Mouse (Mus musculus) thymus, adult 2 months (tissue): ENCODE data around the gene Nkain4. TPM values are rescaled to one million over a fixed set of nuclear protein-coding genes. Genes with fewer than 3 reads are reported as not detected.
A peak's percentile ranks its signal among the peaks of the same experiment; 100 is the strongest.

Source experiments
- DNase-seq: peaks from one replicate; pipeline ENCODE4 v3.0.0; 2021
- H3K27ac ChIP-seq: fragments of 200-500 bp; 2 replicates; pipeline ENCODE4 v1.5.1; 2012; ENCODE audit warnings: low read length, control low read depth; ENCODE audit not compliant: control insufficient read depth, insufficient read depth
- H3K27me3 ChIP-seq: fragments of 200-500 bp; 2 replicates; pipeline ENCODE4 v1.6.1; 2012; ENCODE audit warnings: mild to moderate bottlenecking, low read length, moderate library complexity, mixed read lengths; ENCODE audit not compliant: control insufficient read depth, insufficient read depth
- H3K36me3 ChIP-seq: fragments of 200-500 bp; 2 replicates; pipeline ENCODE4 v1.6.1; 2012; ENCODE audit warnings: mild to moderate bottlenecking, low read length, moderate library complexity; ENCODE audit not compliant: control insufficient read depth, insufficient read depth
- H3K4me1 ChIP-seq: fragments of 200-500 bp; replicated peaks from 2 replicates; pipeline ENCODE4 v1.6.1; 2012; ENCODE audit warnings: low read length; ENCODE audit not compliant: control insufficient read depth, insufficient read depth
- H3K4me3 ChIP-seq: fragments of 200-500 bp; 2 replicates; pipeline ENCODE4 v1.5.1; 2012; ENCODE audit warnings: mild to moderate bottlenecking, low read length, control low read depth, moderate library complexity; ENCODE audit not compliant: control insufficient read depth, insufficient read depth
- CTCF ChIP-seq: fragments of 200-500 bp; IDR thresholded peaks from 2 replicates; pipeline ENCODE4 v1.5.1; 2012; ENCODE audit warnings: mild to moderate bottlenecking, control low read depth, low read length, moderate library complexity, borderline replicate concordance; ENCODE audit not compliant: control insufficient read depth, poor library complexity, insufficient read depth; ENCODE audit errors: extremely low read depth
- POLR2A ChIP-seq: fragments of 200-500 bp; IDR thresholded peaks from 2 replicates; pipeline ENCODE4 v1.6.1; 2012; ENCODE audit warnings: mild to moderate bottlenecking, low read length, control low read depth, moderate library complexity; ENCODE audit not compliant: control insufficient read depth, poor library complexity, insufficient read depth; ENCODE audit errors: extremely low read depth
- WGBS: fragments of 180-500 bp; shearing (Covaris S2); methylation state at CpG from one replicate; pipeline ENCODE4 v1.1.7; 2018; 5-methylcytosine and 5-hydroxymethylcytosine counted together
- polyA plus RNA-seq: library from polyadenylated mRNA; depleted of rRNA; stranded (reverse); fragments of >200 nt; gene quantifications from 2 replicates; pipeline ENCODE4 v1.2.3, GENCODE M21; 2012

Nkain4 gene
- polyA plus RNA-seq, 1 experiment: 24.6 TPM

DNA sequence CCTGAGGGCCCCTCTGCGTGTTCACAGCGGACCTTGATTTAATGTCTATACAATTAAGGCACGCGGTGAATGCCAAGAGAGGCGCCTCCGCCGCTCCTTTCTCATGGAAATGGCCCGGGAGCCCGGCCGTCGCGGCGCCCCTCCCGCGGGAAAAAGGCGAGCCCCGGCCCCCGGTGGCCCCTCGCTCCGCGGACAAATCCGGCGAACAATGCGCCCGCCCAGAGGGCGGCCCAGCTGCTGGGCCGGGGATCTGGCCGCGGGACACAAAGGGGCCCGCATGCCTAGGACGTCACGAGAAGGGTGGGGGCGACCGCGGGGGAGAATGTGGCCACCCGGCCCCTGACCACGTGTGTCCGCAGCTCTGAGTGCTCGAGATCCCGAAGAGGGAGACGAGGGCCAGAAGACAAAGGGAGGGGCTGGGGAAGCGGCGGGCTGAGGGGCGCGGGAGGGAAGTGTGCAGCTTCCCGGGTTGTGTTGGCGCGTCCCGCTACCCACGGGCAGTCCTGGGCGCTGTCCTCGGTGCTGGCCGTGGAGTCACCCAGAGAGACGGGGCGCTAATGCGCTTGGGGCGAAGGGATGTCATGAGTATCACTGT lies 60.4 kb downstream of the Nkain4 start:
- H3K4me3 ChIP-seq: no peak overlapping the region
- 3% methylated on average over 57 of the region's 57 CpGs for WGBS
- 0 out of 2 replicates have a peak, but pooled peaks cover 3% of the 10 kb centered on the region for H3K4me1 ChIP-seq
- peaks cover 15% of the 10 kb centered on the region; the same call in 1 of the 2 replicates for H3K27me3 ChIP-seq
- H3K27ac ChIP-seq: no peak overlapping the region
- H3K36me3 ChIP-seq: no peaks in the 10 kb centered on the region
- DNase-seq: peak; percentile 39
- TF ChIP-seq POLR2A: no peak
- TF ChIP-seq CTCF: no peak

DNA sequence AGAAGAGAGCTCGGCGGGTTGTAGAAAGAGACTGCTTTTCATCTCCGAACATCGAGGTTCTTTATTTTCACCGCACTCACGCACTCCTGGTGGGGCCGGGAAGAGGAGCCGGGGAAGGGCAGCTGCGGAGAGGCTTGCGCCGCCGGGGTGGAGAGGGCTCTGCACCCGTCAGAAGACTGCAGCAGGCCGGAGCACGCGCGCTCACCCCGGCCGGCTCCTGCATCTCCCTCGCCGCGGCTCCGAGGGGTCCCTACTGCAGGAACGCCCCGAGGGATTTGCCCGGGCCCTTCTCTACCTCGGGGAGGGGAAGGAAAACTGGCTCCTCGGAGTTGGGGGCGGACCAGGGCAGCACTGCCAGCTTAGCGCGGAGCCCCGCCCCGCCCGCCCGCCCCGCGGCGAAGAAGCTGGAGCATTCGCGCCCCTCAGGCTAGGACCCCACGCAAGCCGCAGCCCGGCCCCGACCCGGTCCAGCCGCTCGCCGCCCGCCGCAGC lies 60.9 kb downstream of the Nkain4 start:
- H3K27me3 ChIP-seq: peaks cover 15% of the 10 kb centered on the region; the same call in 1 of the 2 replicates
- no peak overlapping the region for H3K4me3 ChIP-seq

DNA sequence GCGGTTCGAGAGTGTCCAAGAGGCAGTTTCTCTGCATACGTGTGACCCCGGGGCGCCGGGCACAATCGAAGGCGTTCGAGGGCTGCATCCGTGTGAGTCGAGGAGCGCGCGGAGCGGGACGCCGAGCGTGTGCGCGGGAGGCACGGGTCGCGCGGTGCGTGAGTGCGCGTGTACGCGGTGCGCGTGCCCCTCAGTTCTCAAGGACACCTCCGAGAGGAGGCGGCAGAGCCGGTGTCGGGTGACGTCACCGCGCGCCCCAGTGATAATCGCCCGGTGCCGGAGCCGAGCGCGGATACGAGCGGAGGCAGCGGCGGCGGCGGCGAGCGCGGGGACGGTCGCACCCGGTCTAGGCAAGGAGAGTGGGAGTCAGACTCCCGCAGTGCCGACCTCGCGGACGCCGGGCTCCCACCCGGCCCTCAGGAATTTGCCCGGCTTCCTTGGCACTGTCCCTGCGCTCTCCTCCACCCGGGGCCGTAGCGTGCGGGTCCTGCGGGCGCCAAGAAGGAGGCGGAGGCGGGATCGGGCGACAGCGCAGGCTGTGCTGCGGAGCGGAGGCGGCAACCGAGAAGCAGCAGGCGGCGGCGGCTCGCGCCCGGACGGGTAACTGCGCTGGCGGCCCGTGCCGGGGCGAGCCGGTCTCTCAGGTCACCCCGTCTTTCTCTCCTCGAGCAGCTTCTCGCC lies 61.5 kb downstream of the Nkain4 start:
- 0 out of 2 replicates have a peak overlapping the region, but pooled peaks have one; percentile 5 for H3K4me3 ChIP-seq
- 2% methylated on average over 97 of the region's 97 CpGs for WGBS
- TF ChIP-seq POLR2A (no peak), CTCF (no peak)
- H3K36me3 ChIP-seq: no peaks in the 10 kb centered on the region
- no peak overlapping the region for H3K27ac ChIP-seq
- peaks cover 15% of the 10 kb centered on the region; the same call in 1 of the 2 replicates for H3K27me3 ChIP-seq
- 0 out of 2 replicates have a peak, but pooled peaks cover 3% of the 10 kb centered on the region for H3K4me1 ChIP-seq
- peak; percentile 7 for DNase-seq

More for the DNA sequence above, 60.9 kb downstream of the Nkain4 start:
- WGBS: 3% methylated on average over 43 of the region's 50 CpGs
- DNase-seq: no peak
- Histone ChIP-seq H3K36me3 (no peaks in the 10 kb centered on the region), H3K27ac (no peak overlapping the region), H3K4me1 (0 out of 2 replicates have a peak, but pooled peaks cover 3% of the 10 kb centered on the region)
- TF ChIP-seq POLR2A (no peak), CTCF (0 out of 2 replicates have a peak, but pooled peaks have one; percentile 22)

DNA sequence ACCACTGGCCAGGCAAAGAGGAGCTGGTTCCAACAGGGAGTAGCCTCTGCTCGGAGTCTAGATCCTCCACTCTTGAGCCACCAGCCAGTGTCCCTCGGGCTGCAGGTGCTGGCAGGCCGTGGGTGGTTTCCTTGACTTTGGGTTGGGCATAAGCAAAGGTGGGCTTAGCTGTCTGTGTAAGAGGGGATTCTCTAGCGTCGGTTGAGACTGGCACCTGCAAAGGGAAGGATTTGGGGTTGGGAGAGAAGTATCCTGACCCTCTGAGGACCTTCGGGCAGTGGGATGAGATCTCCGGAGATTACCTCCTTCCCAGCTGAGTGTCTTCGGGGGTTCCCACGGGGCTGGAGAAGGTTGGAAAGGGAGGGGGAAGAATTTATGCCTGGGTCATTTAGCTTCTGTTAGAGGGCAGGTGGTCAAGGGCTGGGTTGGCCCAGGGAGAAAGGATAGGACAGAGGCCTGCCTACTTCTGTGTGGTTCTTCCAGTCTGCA lies 62.6 kb downstream of the Nkain4 start:
- no peak overlapping the region for H3K4me3 ChIP-seq
- 16% methylated on average over 9 of the region's 9 CpGs for WGBS
- TF ChIP-seq CTCF: no peak
- TF ChIP-seq POLR2A: no peak
- H3K27ac ChIP-seq: no peak overlapping the region
- no peak for DNase-seq
- 0 out of 2 replicates have a peak, but pooled peaks cover 3% of the 10 kb centered on the region for H3K4me1 ChIP-seq
- peaks cover 15% of the 10 kb centered on the region; the same call in 1 of the 2 replicates for H3K27me3 ChIP-seq
- no peaks in the 10 kb centered on the region for H3K36me3 ChIP-seq

DNA sequence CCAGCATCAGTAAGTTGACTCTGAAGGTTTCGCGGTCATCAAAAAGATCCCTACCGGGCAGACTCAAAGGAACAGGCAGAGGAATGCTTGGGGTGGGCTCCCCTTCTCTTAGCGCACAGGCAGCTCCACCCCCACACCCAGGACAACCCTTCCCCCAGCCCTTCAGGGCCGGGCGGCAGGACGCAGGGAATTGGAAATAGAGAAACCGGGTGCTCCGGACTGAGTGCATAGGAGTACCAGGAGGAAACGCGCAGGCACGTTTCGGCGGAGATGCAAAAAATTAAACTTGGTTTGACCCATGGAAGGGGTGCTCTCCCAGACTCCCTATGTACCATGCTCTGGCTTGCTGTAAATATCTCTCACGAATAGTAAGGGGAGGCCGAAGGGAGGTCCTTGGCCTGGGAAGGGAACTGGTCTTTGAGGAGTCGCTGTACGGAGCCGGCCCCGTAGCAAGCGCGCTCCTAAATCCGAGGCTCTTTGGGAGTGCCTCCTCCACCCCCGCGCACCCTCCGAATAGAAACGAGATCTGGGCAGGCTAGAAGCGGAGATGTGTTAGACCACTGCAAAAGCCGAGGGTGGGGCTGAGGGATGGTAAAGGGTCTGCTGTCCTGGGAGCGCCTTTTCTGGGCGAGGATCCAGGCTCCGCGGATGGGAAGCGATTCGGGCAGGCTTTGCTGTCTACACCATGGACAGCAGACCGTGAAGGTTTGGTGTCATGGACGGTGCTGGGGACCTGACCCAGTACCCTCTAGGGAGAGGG lies 63.2 kb downstream of the Nkain4 start:
- no peak overlapping the region for H3K4me3 ChIP-seq
- 6% methylated on average over 37 of the region's 37 CpGs for WGBS
- H3K4me1 ChIP-seq: 0 out of 2 replicates have a peak, but pooled peaks cover 3% of the 10 kb centered on the region
- H3K27ac ChIP-seq: no peak overlapping the region
- no peak for DNase-seq
- H3K27me3 ChIP-seq: peaks cover 15% of the 10 kb centered on the region; the same call in 1 of the 2 replicates
- no peaks in the 10 kb centered on the region for H3K36me3 ChIP-seq
- TF ChIP-seq CTCF (no peak), POLR2A (no peak)
